Mouse (Mus musculus) G1E (cell line): ENCODE data around the gene Tpp1.

Source experiments
- CTCF ChIP-seq: IDR thresholded peaks from 2 replicates; pipeline ENCODE4 v1.5.1; 2012; ENCODE audit warnings: low read depth, low read length, inconsistent platforms, mixed read lengths
- GATA1 ChIP-seq: IDR thresholded peaks from 2 replicates; pipeline ENCODE4 v1.6.1; 2012; ENCODE audit warnings: borderline replicate concordance, low read length, inconsistent platforms, mixed read lengths

DNA sequence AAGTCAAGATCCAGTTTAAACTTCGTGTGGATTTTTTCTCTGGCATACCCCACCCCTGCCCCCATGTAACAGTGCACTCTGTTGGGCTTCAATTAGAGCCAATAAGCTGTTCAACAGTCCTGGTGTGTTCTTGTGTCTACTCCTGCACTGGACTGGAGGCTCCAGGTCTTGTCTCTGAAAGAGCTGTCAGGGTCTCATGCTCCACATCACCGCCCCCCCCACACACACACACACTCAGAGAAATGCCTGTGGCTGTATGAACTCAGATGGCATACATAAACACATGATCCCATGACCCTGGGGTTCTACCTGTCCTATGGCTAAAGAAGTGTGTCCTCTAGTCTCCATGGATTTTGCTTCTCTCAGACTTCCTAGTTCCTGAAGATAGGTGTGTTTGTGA lies 24.0 kb upstream of the Tpp1 start:
- no peak for TF ChIP-seq CTCF
- no peak for TF ChIP-seq GATA1
